Mouse (Mus musculus) embryonic fibroblast, embryonic 13.5 days (primary cell): ENCODE results near the gene B3gat1.

Experiments used
- CTCF ChIP-seq: IDR thresholded peaks from 2 replicates; pipeline ENCODE4 v1.5.1; 2011; ENCODE audit warnings: mild to moderate bottlenecking, control low read depth, low read length, moderate library complexity, borderline replicate concordance; ENCODE audit not compliant: insufficient read depth
- POLR2A ChIP-seq: IDR thresholded peaks from 2 replicates; pipeline ENCODE4 v1.6.1; 2011; ENCODE audit warnings: low read depth, mild to moderate bottlenecking, control low read depth, low read length, moderate library complexity

DNA sequence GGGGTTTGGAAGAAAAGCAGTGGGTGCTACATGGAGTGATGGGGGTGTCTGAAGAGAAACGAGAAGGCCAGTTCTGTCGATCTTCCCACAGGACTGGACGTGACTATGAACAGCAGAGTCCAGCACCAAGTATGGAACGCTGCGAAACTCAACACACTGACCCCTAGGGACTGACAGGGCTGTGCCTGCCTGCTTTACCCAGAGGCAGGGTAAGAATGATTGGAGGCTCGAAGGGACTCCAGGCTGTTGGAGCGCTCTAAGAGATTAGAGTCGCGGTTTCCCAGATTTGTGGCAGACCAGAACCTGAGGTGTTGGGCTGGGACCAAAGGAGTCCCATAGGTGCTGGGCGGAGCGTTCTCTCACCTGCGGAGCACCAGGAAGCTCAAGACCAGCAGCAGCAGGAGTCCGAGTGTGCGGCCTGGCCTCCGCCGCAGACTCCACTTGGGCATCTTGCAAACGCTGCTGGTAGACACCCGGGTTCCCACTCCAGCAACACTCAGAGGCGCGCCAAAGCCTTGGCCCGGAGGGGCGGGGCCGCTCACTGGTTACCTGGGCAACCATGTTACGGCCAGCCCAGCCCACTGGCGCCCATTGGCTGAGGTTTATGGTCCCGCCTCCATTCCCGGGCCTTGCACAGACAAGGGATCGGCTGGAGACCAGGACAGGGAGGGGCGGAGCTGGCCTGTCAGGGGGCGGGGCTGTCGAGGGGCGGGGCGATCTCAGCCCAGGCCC is 72.6 kb downstream of the B3gat1 start, which contains the start of gene Glb1l2:
- TF ChIP-seq POLR2A (no peak), CTCF (no peak)
